In genomic region chr10:56920711-56921672, GRCm38 (mm10) we compare ENCODE assay signal across 7 mouse cellular contexts.
DNase-seq lines count a peak whose midpoint lies in the region; ATAC-seq and TF ChIP-seq lines count a peak whose summit lies in the region.

No protein-coding gene starts in this region.

- no peak overlapping the region for H3K9ac ChIP-seq in limb, embryonic 11.5 days (ENCODE audit: low read length)

- DNase-seq in 3134 (ENCODE audit: extremely low read depth, insufficient read length, low spot score): peak; percentile 16
- peak; percentile 93 for DNase-seq in adipocyte (ENCODE audit: low spot score)
- peak; percentile 38 to 41 for DNase-seq in heart, postnatal 36 days
- DNase-seq in limb, embryonic 11.5 days (ENCODE audit: low spot score): peak; percentile 89
- DNase-seq in ovary, postnatal 10 days (ENCODE audit: low spot score): peak; percentile 30
- no peak for DNase-seq in natural killer cell, adult 2 months (ENCODE audit: low spot score in 2 of 2)

- no peak for TF ChIP-seq CTCF in embryonic fibroblast, embryonic 13.5 days (IDR thresholded peaks at IDR 0.05; ENCODE audit: borderline replicate concordance, insufficient read depth, low read length)

- no peak for TF ChIP-seq POLR2A in embryonic fibroblast, embryonic 13.5 days (IDR thresholded peaks at IDR 0.05; ENCODE audit: low read depth, low read length)

- ATAC-seq in limb, embryonic 11.5 days (ENCODE audit: insufficient number of reproducible peaks, low FRiP score, low TSS enrichment, low read depth): peak; percentile 91

- peaks cover 7% of the 10 kb centered on the region for H3K4me1 ChIP-seq in embryonic fibroblast, embryonic 13.5 days (ENCODE audit: control insufficient read depth, insufficient read depth, low read length)
- peaks cover 10% of the 10 kb centered on the region; the same call in 1 of the 2 replicates for H3K4me1 ChIP-seq in limb, embryonic 11.5 days (ENCODE audit: control insufficient read depth, insufficient read depth, low read length)

- H3K4me2 ChIP-seq in limb, embryonic 11.5 days (ENCODE audit: low read depth, severe bottlenecking): peak overlapping the region; percentile 35

- no peaks in the 10 kb centered on the region for H3K9me3 ChIP-seq in limb, embryonic 11.5 days (ENCODE audit: control insufficient read depth, low read length)

- no peaks in the 10 kb centered on the region for H3K36me3 ChIP-seq in limb, embryonic 11.5 days (ENCODE audit: control insufficient read depth, insufficient read depth, low read length)

- peak overlapping the region; percentile 78 for H3K27ac ChIP-seq in embryonic fibroblast, embryonic 13.5 days (ENCODE audit: insufficient read depth, low read length)
- H3K27ac ChIP-seq in limb, embryonic 11.5 days (replicated peaks; ENCODE audit: low read depth, low read length): peak overlapping the region; percentile 90

- 6% methylated on average over 20 of the region's 20 CpGs for WGBS in limb, embryonic 11.5 days

- H3K27me3 ChIP-seq in limb, embryonic 11.5 days (ENCODE audit: control insufficient read depth, insufficient read depth, low read length): no peaks in the 10 kb centered on the region

- intact Hi-C loops in heart, postnatal 36 days (cut with DNase I): no loop called here

- no peak overlapping the region for H3K4me3 ChIP-seq in embryonic fibroblast, embryonic 13.5 days (ENCODE audit: insufficient read depth, low read length)
- H3K4me3 ChIP-seq in limb, embryonic 11.5 days (ENCODE audit: low read depth, low read length): no peak overlapping the region

Comparison
In these comparisons a context has a peak if more than half of its experiments do, and no peak if none do; other contexts are left out.
1. DNase-seq: peak in 3134 (single experiment), adipocyte (single experiment), heart, postnatal 36 days (2 of 2), limb, embryonic 11.5 days (single experiment) and ovary, postnatal 10 days (single experiment); none in natural killer cell, adult 2 months (0 of 2).